Mouse (Mus musculus) kidney, postnatal 25 days (tissue): ENCODE measurements around the gene Grin3b.

Experiments
- DNase-seq, 2 experiments: peaks; one replicate each; pipeline ENCODE4 v3.0.0; 2021; ENCODE audit warnings: mixed read lengths in 2 of 2

Grin3b gene

GRCm38 (mm10) chr10:79936284-79936910, 34.1 kb upstream of the Grin3b start:
- peak; percentile 89 to 91 for DNase-seq

- peak; percentile 82 to 92 for DNase-seq
Measured at GRCm38 (mm10) chr10:79936911-79937441, 33.5 kb upstream of the Grin3b start.

GRCm38 (mm10) chr10:79937775-79938526, 32.6 kb upstream of the Grin3b start:
- peak; percentile 68 to 89 for DNase-seq

- DNase-seq = no peak
Measured at GRCm38 (mm10) chr10:79940749-79941148, 29.8 kb upstream of the Grin3b start.

GRCm38 (mm10) chr10:79942988-79943387, 27.5 kb upstream of the Grin3b start:
- no peak for DNase-seq

- DNase-seq = no peak
Measured at GRCm38 (mm10) chr10:79943471-79943901, 27.0 kb upstream of the Grin3b start.

- DNase-seq = peak; percentile 64 to 91
Measured at GRCm38 (mm10) chr10:79945507-79946234, 24.8 kb upstream of the Grin3b start.

GRCm38 (mm10) chr10:79946752-79947322, 23.7 kb upstream of the Grin3b start:
- DNase-seq = no peak

- no peak for DNase-seq
Measured at GRCm38 (mm10) chr10:79947502-79947901, 23.0 kb upstream of the Grin3b start.

GRCm38 (mm10) chr10:79949873-79950272, 20.6 kb upstream of the Grin3b start:
- DNase-seq = peak in 1 of 2 experiments; percentile 24

- no peak for DNase-seq
Measured at GRCm38 (mm10) chr10:79950661-79951060, 19.9 kb upstream of the Grin3b start.

- peak in 1 of 2 experiments; percentile 73 for DNase-seq
Measured at GRCm38 (mm10) chr10:79953946-79954345, 16.6 kb upstream of the Grin3b start.

- DNase-seq = no peak
Measured at GRCm38 (mm10) chr10:79955691-79956090, 14.8 kb upstream of the Grin3b start.

- no peak for DNase-seq
Measured at GRCm38 (mm10) chr10:79956643-79957154, 13.8 kb upstream of the Grin3b start.

GRCm38 (mm10) chr10:79958140-79958816, 12.2 kb upstream of the Grin3b start:
- peak; percentile 89 to 93 for DNase-seq

GRCm38 (mm10) chr10:79959412-79959811, 11.1 kb upstream of the Grin3b start:
- DNase-seq = peak in 1 of 2 experiments; percentile 77

GRCm38 (mm10) chr10:79959847-79960601, 10.5 kb upstream of the Grin3b start, which contains the start of gene Wdr18:
TSS of gene Wdr18 (plus strand) at chr10:79960152.
- DNase-seq = peak; percentile 98 to 99

- no peak for DNase-seq
Measured at GRCm38 (mm10) chr10:79960671-79961294, 9.7 kb upstream of the Grin3b start.

GRCm38 (mm10) chr10:79964727-79965126, 5.8 kb upstream of the Grin3b start:
- DNase-seq = no peak

- no peak for DNase-seq
Measured at GRCm38 (mm10) chr10:79965325-79965724, 5.2 kb upstream of the Grin3b start.
